15 mouse cellular contexts compared by ENCODE assay signal in genomic region chr1:132003817-132004216, GRCm38 (mm10). TPM values are rescaled to one million over a fixed set of nuclear protein-coding genes. Genes with fewer than 3 reads are reported as not detected.
DNase-seq lines count a peak whose midpoint lies in the region; ATAC-seq and TF ChIP-seq lines count a peak whose summit lies in the region.
"Had no signal": no experiment of that assay in that cellular context is flagged by ENCODE, and none has a peak within 500 bp of the region (broad histone marks: within the 10 kb centered on the region; RNA-seq: fewer than 3 reads in every experiment).

No protein-coding gene starts in this region.

- peak; percentile 29 for DNase-seq in adrenal gland, postnatal 14 days
- no peak for DNase-seq in adrenal gland, adult 8-10 months
- DNase-seq in liver, result no peak
- DNase-seq in heart, adult 9 months (ENCODE audit: low spot score in 2 of 2), result peak; percentile 54 to 78
- peak; percentile 29 to 43 for DNase-seq in kidney, postnatal 4 days
- DNase-seq in cerebellum, adult 2 months, result no peak
- DNase-seq in hindbrain, embryonic 10.5 days (ENCODE audit: low spot score), result no peak
- DNase-seq: adrenal gland, postnatal 25 days; cerebellum, adult 9-11 months; lung, postnatal 14 days; midbrain, embryonic 14.5 days; right cerebral cortex, postnatal 4 days had no signal

- WGBS in liver, embryonic 15.5 days (ENCODE audit: insufficient replicate concordance), result 24% methylated on average over 1 of the region's 1 CpGs
- 61% methylated on average over 1 of the region's 1 CpGs for WGBS in cerebellum, adult 2 months
- WGBS in hindbrain, embryonic 10.5 days, result 71% methylated on average over 1 of the region's 1 CpGs

- no peak for ATAC-seq in liver, embryonic 15.5 days (ENCODE audit: insufficient read depth)
- ATAC-seq: intestine, embryonic 15.5 days had no signal

- no peaks in the 10 kb centered on the region for H3K27me3 ChIP-seq in liver, embryonic 15.5 days
- H3K27me3 ChIP-seq in cerebellum, adult 2 months (ENCODE audit: control insufficient read depth, insufficient read depth, low read length), result no peaks in the 10 kb centered on the region
- no peaks in the 10 kb centered on the region for H3K27me3 ChIP-seq in hindbrain, embryonic 10.5 days (ENCODE audit: insufficient read depth, poor library complexity, severe bottlenecking)
- H3K27me3 ChIP-seq: intestine, embryonic 15.5 days had no signal

- peaks cover 21% of the 10 kb centered on the region for H3K4me1 ChIP-seq in liver, embryonic 15.5 days (replicated peaks)
- H3K4me1 ChIP-seq in cerebellum, adult 2 months (ENCODE audit: control insufficient read depth, insufficient read depth, low read length), result no peaks in the 10 kb centered on the region
- H3K4me1 ChIP-seq in hindbrain, embryonic 10.5 days (replicated peaks), result peaks cover 14% of the 10 kb centered on the region

- TF ChIP-seq POLR2A in cerebellum, adult 2 months (IDR thresholded peaks at IDR 0.05; ENCODE audit: borderline replicate concordance, insufficient read depth, low read length), result no peak

- H3K4me2 ChIP-seq in liver, embryonic 15.5 days, result no peak overlapping the region
- H3K4me2 ChIP-seq: intestine, embryonic 15.5 days had no signal

- no peaks in the 10 kb centered on the region for H3K36me3 ChIP-seq in liver, embryonic 15.5 days (replicated peaks)
- H3K36me3 ChIP-seq in hindbrain, embryonic 10.5 days, result no peaks in the 10 kb centered on the region
- H3K36me3 ChIP-seq: intestine, embryonic 15.5 days had no signal

- 0 out of 2 replicates have a peak overlapping the region, but pooled peaks have one; percentile 29 for H3K27ac ChIP-seq in liver, embryonic 15.5 days (replicated peaks)
- H3K27ac ChIP-seq in cerebellum, adult 2 months (ENCODE audit: insufficient read depth, low read length), result no peak overlapping the region
- no peak overlapping the region for H3K27ac ChIP-seq in hindbrain, embryonic 10.5 days
- H3K27ac ChIP-seq: intestine, embryonic 15.5 days had no signal

- H3K9ac ChIP-seq in liver, embryonic 15.5 days, result no peak overlapping the region
- H3K9ac ChIP-seq: intestine, embryonic 15.5 days had no signal

- no peak overlapping the region for H3K4me3 ChIP-seq in liver, embryonic 15.5 days (replicated peaks)
- H3K4me3 ChIP-seq in cerebellum, adult 2 months (replicated peaks; ENCODE audit: insufficient read depth, low read depth, low read length), result no peak overlapping the region
- H3K4me3 ChIP-seq in hindbrain, embryonic 10.5 days, result no peak overlapping the region
- H3K4me3 ChIP-seq: erythroblast, embryonic 14.5 days; intestine, embryonic 15.5 days had no signal

- no peak for TF ChIP-seq CTCF in cerebellum, adult 2 months (IDR thresholded peaks at IDR 0.05; ENCODE audit: borderline replicate concordance, insufficient read depth, low read depth, low read length)

- H3K9me3 ChIP-seq in liver, embryonic 15.5 days (replicated peaks), result no peaks in the 10 kb centered on the region
- no peaks in the 10 kb centered on the region for H3K9me3 ChIP-seq in hindbrain, embryonic 10.5 days
- H3K9me3 ChIP-seq: intestine, embryonic 15.5 days had no signal

RNA-seq across cellular contexts. Expression of gene Elk4, which starts 3.6 kb away (rescaled TPM):
- 116 and 135 TPM in 2 replicates for total RNA-seq in adrenal gland, postnatal 14 days (2021)
- 100 to 1,000 TPM in 3 of 4 experiments, 10 to 100 TPM in 1; 91.7 to 118 (median 106) TPM for total RNA-seq in adrenal gland, adult 8-10 months (2022)
- polyA plus RNA-seq in liver, embryonic 15.5 days (2015; fragmentation: Nextera tagmentation; extraction: Ambion mirVana), result 7.9 and 10.1 TPM in 2 replicates
- 17.6 and 18.6 TPM in 2 replicates for polyA plus RNA-seq in cerebellum, adult 2 months (2012; rRNA removed)
- polyA plus RNA-seq in hindbrain, embryonic 10.5 days (2016; fragmentation: Nextera tagmentation; extraction: Ambion mirVana), result 12.9 and 13.2 TPM in 2 replicates

RNA-seq across cellular contexts. Expression of gene Slc45a3, which starts 41.0 kb away (rescaled TPM):
- 15.5 and 18.3 TPM in 2 replicates for total RNA-seq in adrenal gland, postnatal 14 days (2021)
- total RNA-seq in adrenal gland, adult 8-10 months (2022), result 10 to 100 TPM; 18.4 to 53.4 (median 36.3) TPM
- 2.6 and 3.1 TPM in 2 replicates for polyA plus RNA-seq in liver, embryonic 15.5 days (2015; fragmentation: Nextera tagmentation; extraction: Ambion mirVana)
- polyA plus RNA-seq in cerebellum, adult 2 months (2012; rRNA removed), result 4.3 and 4.5 TPM in 2 replicates
- polyA plus RNA-seq in hindbrain, embryonic 10.5 days (2016; fragmentation: Nextera tagmentation; extraction: Ambion mirVana), result 10.9 and 19.2 TPM in 2 replicates

Comparison
In these comparisons a context has a peak if more than half of its experiments do, and no peak if none do; other contexts are left out.
1. DNase-seq: peak in adrenal gland, postnatal 14 days (single experiment), heart, adult 9 months (2 of 2) and kidney, postnatal 4 days (2 of 2); none in adrenal gland, adult 8-10 months (single experiment), liver (single experiment), cerebellum, adult 2 months (0 of 2) and hindbrain, embryonic 10.5 days (single experiment).